Mouse (Mus musculus): ENCODE measurements around the gene 2300009A05Rik. TPM values are rescaled to one million over a fixed set of nuclear protein-coding genes. Genes with fewer than 3 reads are reported as not detected.

Gene 2300009A05Rik
- polyA plus RNA-seq, 1 experiment from 2014 or later, result 40.5 TPM

DNA sequence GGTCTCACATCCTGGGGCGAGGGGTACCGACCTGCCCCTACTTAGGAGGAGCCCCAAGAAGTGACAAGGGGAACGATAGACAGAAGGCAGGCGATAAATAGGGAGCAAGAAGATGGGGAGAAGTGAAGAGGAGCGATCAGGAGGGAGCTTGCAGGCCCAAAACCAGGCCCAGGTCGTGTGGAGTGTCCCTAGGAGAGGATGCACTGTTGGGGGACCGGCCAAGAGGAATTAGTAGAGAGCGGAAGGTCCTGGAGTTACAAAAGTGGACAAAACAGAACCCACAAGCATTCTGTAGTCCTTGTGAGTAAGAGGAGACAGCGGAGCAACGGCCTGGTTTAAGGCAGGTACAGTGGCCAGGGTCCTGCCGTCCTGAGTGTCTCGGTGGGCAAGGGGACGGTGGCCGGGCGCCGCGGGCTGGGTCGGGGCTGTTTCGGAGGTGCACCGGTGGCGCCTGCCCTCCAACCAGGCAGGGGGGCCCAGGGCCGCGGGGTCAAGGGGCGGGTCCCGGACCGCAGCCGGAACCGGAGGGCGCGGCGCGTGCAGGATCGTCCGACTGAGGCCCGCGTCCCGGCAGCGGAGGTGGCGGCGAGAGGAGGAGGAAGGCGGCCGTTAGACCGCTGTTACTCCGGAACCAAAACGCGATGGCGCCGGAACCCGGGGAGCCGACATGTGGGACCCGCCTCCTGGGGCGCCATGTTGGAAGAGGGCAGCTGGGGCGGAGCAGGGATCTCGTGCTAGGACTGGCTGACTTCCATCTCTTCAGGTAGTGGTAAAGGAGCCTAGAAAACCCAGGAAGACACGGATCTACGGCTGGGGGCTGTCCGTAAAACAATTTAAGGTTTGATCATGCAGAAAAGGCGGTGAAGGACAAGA, 21.5 kb downstream of the 2300009A05Rik start, which contains the start of gene Map2k5:
Gene Map2k5, minus strand, starts transcription at position 633 of the 873 bp plus-strand sequence.
- H3K36me3 ChIP-seq (replicated peaks), result peaks cover 21% of the 10 kb centered on the region
- H3K27me3 ChIP-seq (ENCODE audit: poor library complexity, severe bottlenecking), result no peaks in the 10 kb centered on the region
- H3K9me3 ChIP-seq, result no peaks in the 10 kb centered on the region
- DNase-seq (ENCODE audit: extremely low spot score, low spot score), result peak; percentile 87
- H3K4me1 ChIP-seq, result peaks cover 40% of the 10 kb centered on the region
- H3K4me3 ChIP-seq, result peak within 1 kb of the TSS; percentile 90
- 1% methylated on average over 58 of the region's 58 CpGs for WGBS
- H3K27ac ChIP-seq, result peak within 1 kb of the TSS; percentile 98

DNA sequence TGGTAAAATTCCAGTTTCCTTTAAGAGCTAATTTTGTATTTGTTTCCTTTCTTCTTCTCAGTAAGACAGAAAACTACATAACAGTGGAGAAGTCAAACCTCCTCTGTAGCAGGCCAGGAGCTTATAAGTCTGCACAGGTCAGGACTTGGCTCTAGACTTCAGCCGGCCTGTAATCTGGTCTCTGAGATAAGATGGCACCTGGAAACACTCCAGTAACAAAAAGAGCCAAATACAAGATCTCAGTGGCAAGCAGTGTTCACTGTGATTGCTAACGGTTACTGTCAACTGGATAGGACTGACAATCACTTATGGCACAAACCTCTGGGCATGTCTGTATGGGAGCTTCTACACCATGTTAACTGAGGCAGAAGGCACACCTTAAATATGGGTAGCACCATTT, 25.7 kb downstream of the 2300009A05Rik start:
- no peaks in the 10 kb centered on the region for H3K9me3 ChIP-seq
- peaks cover 55% of the 10 kb centered on the region for H3K36me3 ChIP-seq (replicated peaks)
- 94% methylated on average over 2 of the region's 2 CpGs for WGBS
- H3K27me3 ChIP-seq (ENCODE audit: poor library complexity, severe bottlenecking), result no peaks in the 10 kb centered on the region
- H3K27ac ChIP-seq, result no peak overlapping the region
- no peak overlapping the region for H3K4me3 ChIP-seq
- peaks cover 35% of the 10 kb centered on the region for H3K4me1 ChIP-seq
- DNase-seq (ENCODE audit: extremely low spot score, low spot score), result no peak

DNA sequence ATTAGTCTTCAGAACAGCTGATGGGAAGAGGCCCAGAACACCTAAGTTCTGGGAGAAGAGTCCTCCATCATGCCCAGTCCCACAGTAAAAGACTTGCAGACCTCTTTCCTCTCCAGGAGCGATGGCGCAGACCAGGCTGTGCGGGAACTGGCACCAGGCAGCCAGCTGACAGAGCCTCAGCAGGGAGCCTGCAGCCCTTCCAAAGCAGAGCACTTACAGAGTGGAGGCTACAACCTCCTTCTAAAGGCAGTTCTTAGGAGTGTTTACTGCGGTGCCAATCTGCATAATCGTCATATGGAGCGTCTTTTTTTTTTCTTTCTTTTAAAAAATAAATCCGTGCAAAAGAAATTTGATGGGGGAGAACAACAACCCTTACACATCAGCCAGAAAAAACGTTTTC, 26.5 kb downstream of the 2300009A05Rik start:
- Histone ChIP-seq H3K36me3 (replicated peaks) (peaks cover 58% of the 10 kb centered on the region), H3K9me3 (no peaks in the 10 kb centered on the region), H3K27me3 (ENCODE audit: poor library complexity, severe bottlenecking) (no peaks in the 10 kb centered on the region), H3K27ac (no peak overlapping the region), H3K4me3 (no peak overlapping the region), H3K4me1 (peaks cover 34% of the 10 kb centered on the region)
- DNase-seq (ENCODE audit: extremely low spot score, low spot score), result no peak
- 71% methylated on average over 8 of the region's 8 CpGs for WGBS

DNA sequence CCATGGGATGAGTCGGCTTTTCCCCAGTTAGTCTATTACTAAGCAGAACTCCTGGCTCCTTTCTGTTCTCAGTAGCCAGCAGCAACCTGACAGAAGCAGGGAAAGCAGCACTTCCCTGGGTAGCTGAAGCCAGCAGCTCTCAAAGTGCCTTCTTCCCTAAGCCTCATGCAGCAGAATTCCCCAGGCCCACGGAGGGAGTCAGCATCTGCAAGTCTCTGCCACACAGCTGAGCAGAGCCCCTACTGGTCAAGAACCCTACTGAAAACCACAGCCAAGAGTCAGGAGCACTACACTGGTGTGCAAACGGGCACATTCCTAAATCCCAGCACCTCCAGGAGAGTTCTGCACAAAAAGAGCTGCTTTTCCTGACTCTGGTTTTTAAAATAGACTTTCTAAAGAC, 38.6 kb downstream of the 2300009A05Rik start:
- 48% methylated on average over 3 of the region's 3 CpGs for WGBS
- Histone ChIP-seq H3K9me3 (peaks cover 2% of the 10 kb centered on the region; the same call in 1 of the 2 replicates), H3K27me3 (ENCODE audit: poor library complexity, severe bottlenecking) (no peaks in the 10 kb centered on the region), H3K27ac (no peak overlapping the region), H3K36me3 (replicated peaks) (peaks cover 28% of the 10 kb centered on the region), H3K4me1 (no peaks in the 10 kb centered on the region), H3K4me3 (no peak overlapping the region)
- no peak for DNase-seq (ENCODE audit: extremely low spot score, low spot score)

DNA sequence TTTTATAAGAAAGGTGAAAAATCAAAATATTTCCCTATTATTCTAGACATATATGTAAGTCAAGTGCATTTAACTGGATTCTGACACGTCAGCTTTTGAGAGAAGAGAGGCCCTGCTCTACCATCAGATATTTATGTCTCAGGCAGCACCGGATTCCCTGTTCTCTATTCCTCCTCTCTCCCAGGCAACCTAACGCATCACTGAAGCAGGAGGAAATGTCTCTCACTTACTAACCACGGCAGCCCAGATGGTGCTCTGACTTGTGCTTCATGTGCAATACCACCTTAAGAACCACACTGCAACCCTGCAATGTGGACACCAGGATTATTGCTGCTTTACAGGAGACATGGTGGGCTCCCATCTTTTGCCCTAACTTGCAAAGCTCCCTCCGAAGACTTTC, 40.0 kb downstream of the 2300009A05Rik start:
- 92% methylated on average over 5 of the region's 5 CpGs for WGBS
- peaks cover 28% of the 10 kb centered on the region for H3K36me3 ChIP-seq (replicated peaks)
- H3K27ac ChIP-seq, result no peak overlapping the region
- no peak for DNase-seq (ENCODE audit: extremely low spot score, low spot score)
- H3K27me3 ChIP-seq (ENCODE audit: poor library complexity, severe bottlenecking), result no peaks in the 10 kb centered on the region
- H3K9me3 ChIP-seq, result no peaks in the 10 kb centered on the region
- no peak overlapping the region for H3K4me3 ChIP-seq
- H3K4me1 ChIP-seq, result no peaks in the 10 kb centered on the region

DNA sequence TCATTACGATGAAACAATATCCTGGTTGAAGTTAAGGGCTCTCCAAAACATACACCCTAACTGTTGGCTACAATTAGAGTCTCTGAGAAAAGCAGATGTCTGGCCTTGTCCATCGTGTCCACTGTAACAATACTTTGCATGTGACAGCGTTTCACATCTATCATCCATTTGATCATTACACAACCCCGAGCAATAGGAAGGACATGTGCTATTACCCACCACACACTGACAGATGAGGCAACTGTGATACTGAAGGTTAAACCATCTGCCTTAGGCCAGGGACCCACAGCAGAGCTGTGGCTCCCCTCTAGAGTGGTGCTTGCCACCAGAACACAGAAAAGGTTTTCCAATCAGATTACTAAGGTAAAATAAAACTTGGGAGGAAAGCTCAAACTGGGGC, 42.3 kb downstream of the 2300009A05Rik start:
- H3K27me3 ChIP-seq (ENCODE audit: poor library complexity, severe bottlenecking), result no peaks in the 10 kb centered on the region
- 97% methylated on average over 4 of the region's 4 CpGs for WGBS
- H3K4me3 ChIP-seq, result no peak overlapping the region
- no peaks in the 10 kb centered on the region for H3K9me3 ChIP-seq
- no peak for DNase-seq (ENCODE audit: extremely low spot score, low spot score)
- H3K27ac ChIP-seq, result no peak overlapping the region
- peaks cover 29% of the 10 kb centered on the region for H3K36me3 ChIP-seq (replicated peaks)
- no peaks in the 10 kb centered on the region for H3K4me1 ChIP-seq

DNA sequence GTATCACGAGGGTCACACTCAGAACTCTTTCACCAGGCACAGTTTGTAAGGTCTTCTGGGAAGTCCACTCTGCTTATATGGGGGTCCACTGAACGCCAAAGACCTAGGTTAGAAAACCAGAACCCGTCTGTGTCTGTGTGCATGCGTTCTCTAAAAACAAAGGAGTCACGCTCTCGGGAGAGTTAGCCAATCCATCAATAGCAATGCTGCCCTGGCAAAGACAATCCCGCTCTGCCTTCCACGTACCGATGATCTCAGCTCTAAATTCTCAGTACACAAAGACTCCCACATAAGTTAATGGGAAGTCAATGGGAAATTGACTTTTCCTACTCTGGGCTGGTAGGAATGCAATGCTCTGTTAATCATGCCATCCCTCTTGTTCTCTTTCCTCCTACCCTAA, 42.8 kb downstream of the 2300009A05Rik start:
- WGBS, result 94% methylated on average over 9 of the region's 9 CpGs
- Histone ChIP-seq H3K4me3 (no peak overlapping the region), H3K27ac (no peak overlapping the region), H3K4me1 (no peaks in the 10 kb centered on the region), H3K27me3 (ENCODE audit: poor library complexity, severe bottlenecking) (no peaks in the 10 kb centered on the region), H3K36me3 (replicated peaks) (peaks cover 29% of the 10 kb centered on the region), H3K9me3 (no peaks in the 10 kb centered on the region)
- DNase-seq (ENCODE audit: extremely low spot score, low spot score), result no peak

DNA sequence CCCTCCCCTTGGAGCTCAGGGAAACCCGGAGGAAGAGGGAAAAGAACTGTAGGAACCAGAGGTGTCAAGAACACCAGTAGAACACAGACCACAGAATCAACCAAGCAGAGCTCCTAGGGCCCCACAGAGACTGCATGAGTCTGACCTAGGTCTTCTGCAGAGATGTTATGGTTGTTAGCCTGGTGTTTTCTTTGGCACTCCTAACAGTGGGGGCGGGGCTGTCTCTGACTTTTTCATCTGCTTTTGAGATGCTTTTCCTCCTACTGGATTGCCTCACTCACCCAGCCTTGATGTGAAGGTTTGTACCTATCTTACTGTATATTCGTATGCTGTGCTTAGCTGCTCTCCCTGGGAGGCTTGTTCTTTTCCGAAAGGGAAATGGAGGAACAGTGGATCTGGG, 44.9 kb downstream of the 2300009A05Rik start:
- Histone ChIP-seq H3K27me3 (ENCODE audit: poor library complexity, severe bottlenecking) (no peaks in the 10 kb centered on the region), H3K36me3 (replicated peaks) (peaks cover 28% of the 10 kb centered on the region), H3K27ac (no peak overlapping the region), H3K4me3 (no peak overlapping the region), H3K4me1 (peaks cover 3% of the 10 kb centered on the region; the same call in 1 of the 2 replicates), H3K9me3 (no peaks in the 10 kb centered on the region)
- DNase-seq (ENCODE audit: extremely low spot score, low spot score), result no peak
- WGBS, result 84% methylated on average over 4 of the region's 4 CpGs

DNA sequence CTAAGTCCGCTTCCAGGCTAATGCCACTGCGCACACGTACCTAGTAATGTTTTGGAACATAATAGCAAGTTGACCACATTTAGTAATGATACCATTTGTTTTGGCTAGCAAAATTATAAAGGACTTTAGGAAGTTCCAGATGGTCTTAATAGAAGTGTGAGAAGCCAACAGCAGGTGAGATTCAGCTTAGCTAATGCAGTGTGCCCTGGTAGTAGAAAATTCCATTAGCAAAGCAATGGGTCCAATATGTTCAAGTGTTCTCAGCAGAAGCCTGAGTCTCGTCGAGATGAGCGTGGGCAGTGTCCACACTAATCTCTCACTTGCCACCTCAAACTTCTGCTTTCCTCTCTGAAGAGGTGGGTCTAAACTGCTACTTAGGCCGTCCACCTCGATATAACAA, 49.0 kb downstream of the 2300009A05Rik start:
- Histone ChIP-seq H3K4me1 (peaks cover 17% of the 10 kb centered on the region), H3K36me3 (replicated peaks) (peaks cover 4% of the 10 kb centered on the region; the same call in 1 of the 2 replicates), H3K27ac (no peak overlapping the region), H3K9me3 (no peaks in the 10 kb centered on the region), H3K4me3 (no peak overlapping the region), H3K27me3 (ENCODE audit: poor library complexity, severe bottlenecking) (no peaks in the 10 kb centered on the region)
- WGBS, result 92% methylated on average over 8 of the region's 8 CpGs
- no peak for DNase-seq (ENCODE audit: extremely low spot score, low spot score)

DNA sequence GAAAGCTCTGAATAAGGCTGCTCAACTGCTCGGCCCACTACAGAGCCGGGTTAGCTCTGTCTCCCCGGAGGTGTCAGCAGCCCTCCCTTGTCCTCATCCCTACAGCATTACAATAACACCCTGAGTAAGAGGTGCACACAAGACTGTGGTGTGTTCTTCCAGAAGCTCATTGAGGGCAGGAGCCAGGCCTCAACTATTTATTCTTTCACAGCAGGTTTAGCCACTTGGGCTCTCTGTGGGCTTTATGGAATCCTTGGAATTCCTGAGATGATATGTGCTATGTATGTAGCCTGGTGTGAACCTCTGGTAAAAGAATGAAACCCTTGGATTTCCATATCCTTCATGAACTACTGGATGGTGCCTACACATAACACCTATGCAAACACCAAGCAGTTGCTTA, 49.8 kb downstream of the 2300009A05Rik start:
- Histone ChIP-seq H3K36me3 (replicated peaks) (peaks cover 3% of the 10 kb centered on the region; the same call in 1 of the 2 replicates), H3K27me3 (ENCODE audit: poor library complexity, severe bottlenecking) (no peaks in the 10 kb centered on the region), H3K4me1 (peaks cover 17% of the 10 kb centered on the region), H3K9me3 (no peaks in the 10 kb centered on the region), H3K4me3 (no peak overlapping the region), H3K27ac (no peak overlapping the region)
- 84% methylated on average over 3 of the region's 3 CpGs for WGBS
- DNase-seq (ENCODE audit: extremely low spot score, low spot score), result no peak

DNA sequence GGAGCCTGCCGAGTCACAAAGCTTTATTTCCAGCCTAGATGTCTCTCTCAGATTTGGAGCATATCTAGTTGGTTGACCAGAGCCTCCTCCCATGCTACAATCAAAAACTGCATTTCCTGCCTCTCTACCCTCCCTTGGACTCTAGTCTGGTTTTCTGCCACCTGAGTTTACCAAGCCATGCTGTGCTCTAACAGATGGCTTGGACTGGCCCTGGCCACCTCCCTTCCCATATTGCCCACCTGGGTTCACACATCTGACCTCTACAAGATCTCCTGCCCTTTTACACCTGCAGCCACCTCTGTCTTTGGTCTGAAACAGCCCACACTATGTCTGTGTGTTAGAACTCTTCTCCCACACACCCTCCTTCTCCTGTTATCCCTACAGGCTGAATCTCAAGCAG, 50.9 kb downstream of the 2300009A05Rik start:
- Histone ChIP-seq H3K4me3 (no peak overlapping the region), H3K9me3 (no peaks in the 10 kb centered on the region), H3K36me3 (replicated peaks) (no peaks in the 10 kb centered on the region; the same call in 1 of the 2 replicates), H3K27me3 (ENCODE audit: poor library complexity, severe bottlenecking) (no peaks in the 10 kb centered on the region), H3K27ac (no peak overlapping the region), H3K4me1 (peaks cover 17% of the 10 kb centered on the region)
- 88% methylated on average over 1 of the region's 1 CpGs for WGBS
- no peak for DNase-seq (ENCODE audit: extremely low spot score, low spot score)

DNA sequence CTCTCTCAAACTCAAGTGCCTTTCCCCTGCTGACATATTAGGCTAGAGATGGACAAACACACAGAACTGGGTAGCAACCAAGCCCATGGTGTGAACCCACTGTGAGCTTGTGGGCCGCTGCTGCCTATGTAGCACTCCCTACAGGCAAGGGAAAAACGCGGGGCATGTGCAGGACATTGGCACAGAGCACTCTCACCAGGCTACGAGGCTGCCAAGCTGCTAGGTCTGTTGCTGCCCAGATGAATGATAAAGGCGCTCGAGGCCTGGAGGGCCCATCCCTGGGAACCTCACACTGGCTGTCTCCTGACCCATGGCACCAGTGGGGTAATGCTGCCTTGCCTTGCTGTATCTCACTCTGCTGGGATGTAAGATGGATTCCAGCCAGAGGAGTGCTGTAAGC, 53.0 kb downstream of the 2300009A05Rik start:
- H3K27me3 ChIP-seq (ENCODE audit: poor library complexity, severe bottlenecking), result no peaks in the 10 kb centered on the region
- no peak overlapping the region for H3K27ac ChIP-seq
- no peak overlapping the region for H3K4me3 ChIP-seq
- H3K36me3 ChIP-seq (replicated peaks), result no peaks in the 10 kb centered on the region; the same call in 1 of the 2 replicates
- H3K4me1 ChIP-seq, result peaks cover 31% of the 10 kb centered on the region
- WGBS, result 86% methylated on average over 6 of the region's 6 CpGs
- H3K9me3 ChIP-seq, result no peaks in the 10 kb centered on the region
- no peak for DNase-seq (ENCODE audit: extremely low spot score, low spot score)
